Mouse (Mus musculus): ENCODE results near the gene Gm30302. TPM values are rescaled to one million over a fixed set of nuclear protein-coding genes. Genes with fewer than 3 reads are reported as not detected.

The Gm30302 gene
- polyA plus RNA-seq (2015; fragmentation: Nextera tagmentation; extraction: Ambion mirVana), result not detected in 2 replicates

- no peaks in the 10 kb centered on the region for H3K27me3 ChIP-seq (ENCODE audit: insufficient read depth, low read length)
- no peak within 1 kb of the TSS for H3K4me3 ChIP-seq (ENCODE audit: low read length)
- H3K27ac ChIP-seq (ENCODE audit: low read length), result no peak within 1 kb of the TSS
- H3K9ac ChIP-seq (replicated peaks; ENCODE audit: low read length), result no peak within 1 kb of the TSS
- H3K4me1 ChIP-seq (ENCODE audit: insufficient read depth, low read length), result no peaks in the 10 kb centered on the region
- no peak for ATAC-seq (ENCODE audit: low FRiP score, low TSS enrichment)
- 81% methylated on average over 1 of the region's 1 CpGs for WGBS
- no peak within 1 kb of the TSS for H3K4me2 ChIP-seq (replicated peaks; ENCODE audit: low read depth, low read length)
- 0 out of 2 replicates have a peak, but pooled peaks cover 2% of the 10 kb centered on the region for H3K9me3 ChIP-seq (ENCODE audit: low read length)
- H3K36me3 ChIP-seq (ENCODE audit: insufficient read depth, low read length), result no peaks in the 10 kb centered on the region
Measured at GRCm38 (mm10) chr13:49798901-49799300, at the start of gene Gm30302. Gene Gm30302 (minus strand): TSS chr13:49799001.

DNA sequence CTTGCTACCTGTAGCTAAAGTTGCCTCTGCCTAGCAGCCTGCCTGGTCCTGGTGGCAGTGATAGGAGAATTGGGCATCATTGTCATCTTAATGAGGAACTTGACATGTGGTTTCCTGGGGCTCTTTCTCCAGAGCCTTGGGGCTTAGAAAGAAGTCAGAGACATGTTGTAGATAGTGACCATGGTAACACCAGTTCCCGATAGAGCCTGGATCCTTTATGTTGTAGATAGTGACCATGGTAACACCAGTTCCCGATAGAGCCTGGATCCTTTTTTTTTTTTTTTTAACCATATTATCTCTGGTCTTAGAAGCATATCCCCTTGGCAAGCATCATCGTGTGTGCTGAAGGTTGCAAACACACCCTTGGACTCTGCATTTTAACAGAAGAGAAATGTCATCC lies 48.0 kb upstream of the Gm30302 start:
- 84% methylated on average over 3 of the region's 3 CpGs for WGBS
- Histone ChIP-seq H3K27ac (ENCODE audit: low read length) (no peak overlapping the region), H3K4me1 (ENCODE audit: insufficient read depth, low read length) (no peaks in the 10 kb centered on the region), H3K9me3 (ENCODE audit: low read length) (peaks cover 6% of the 10 kb centered on the region; the same call in 1 of the 2 replicates), H3K4me3 (ENCODE audit: low read length) (no peak overlapping the region), H3K27me3 (ENCODE audit: insufficient read depth, low read length) (no peaks in the 10 kb centered on the region), H3K9ac (replicated peaks; ENCODE audit: low read length) (no peak overlapping the region), H3K36me3 (ENCODE audit: insufficient read depth, low read length) (no peaks in the 10 kb centered on the region), H3K4me2 (replicated peaks; ENCODE audit: low read depth, low read length) (no peak overlapping the region)
- no peak for ATAC-seq (ENCODE audit: low FRiP score, low TSS enrichment)

GRCm38 (mm10) chr13:49846141-49846540 lies 47.3 kb upstream of the Gm30302 start:
- Histone ChIP-seq H3K36me3 (ENCODE audit: insufficient read depth, low read length) (no peaks in the 10 kb centered on the region), H3K27ac (ENCODE audit: low read length) (no peak overlapping the region), H3K9ac (replicated peaks; ENCODE audit: low read length) (no peak overlapping the region), H3K4me2 (replicated peaks; ENCODE audit: low read depth, low read length) (no peak overlapping the region), H3K9me3 (ENCODE audit: low read length) (peaks cover 10% of the 10 kb centered on the region; the same call in 1 of the 2 replicates), H3K27me3 (ENCODE audit: insufficient read depth, low read length) (no peaks in the 10 kb centered on the region), H3K4me1 (ENCODE audit: insufficient read depth, low read length) (no peaks in the 10 kb centered on the region), H3K4me3 (ENCODE audit: low read length) (no peak overlapping the region)
- no peak for ATAC-seq (ENCODE audit: low FRiP score, low TSS enrichment)
- 67% methylated on average over 3 of the region's 3 CpGs for WGBS

- 90% methylated on average over 3 of the region's 3 CpGs for WGBS
- Histone ChIP-seq H3K36me3 (ENCODE audit: insufficient read depth, low read length) (no peaks in the 10 kb centered on the region), H3K4me3 (ENCODE audit: low read length) (no peak overlapping the region), H3K4me1 (ENCODE audit: insufficient read depth, low read length) (no peaks in the 10 kb centered on the region), H3K27ac (ENCODE audit: low read length) (no peak overlapping the region), H3K9ac (replicated peaks; ENCODE audit: low read length) (no peak overlapping the region), H3K4me2 (replicated peaks; ENCODE audit: low read depth, low read length) (no peak overlapping the region), H3K27me3 (ENCODE audit: insufficient read depth, low read length) (no peaks in the 10 kb centered on the region), H3K9me3 (ENCODE audit: low read length) (peaks cover 13% of the 10 kb centered on the region; the same call in 1 of the 2 replicates)
- no peak for ATAC-seq (ENCODE audit: low FRiP score, low TSS enrichment)
Measured at GRCm38 (mm10) chr13:49845663-49846062, 46.9 kb upstream of the Gm30302 start.

- H3K36me3 ChIP-seq (ENCODE audit: insufficient read depth, low read length), result no peaks in the 10 kb centered on the region
- no peaks in the 10 kb centered on the region for H3K4me1 ChIP-seq (ENCODE audit: insufficient read depth, low read length)
- ATAC-seq (ENCODE audit: low FRiP score, low TSS enrichment), result no peak
- peaks cover 13% of the 10 kb centered on the region; the same call in 1 of the 2 replicates for H3K9me3 ChIP-seq (ENCODE audit: low read length)
- H3K4me2 ChIP-seq (replicated peaks; ENCODE audit: low read depth, low read length), result no peak overlapping the region
- H3K4me3 ChIP-seq (ENCODE audit: low read length), result no peak overlapping the region
- H3K27me3 ChIP-seq (ENCODE audit: insufficient read depth, low read length), result no peaks in the 10 kb centered on the region
- 84% methylated on average over 5 of the region's 5 CpGs for WGBS
- H3K27ac ChIP-seq (ENCODE audit: low read length), result no peak overlapping the region
- no peak overlapping the region for H3K9ac ChIP-seq (replicated peaks; ENCODE audit: low read length)
Measured at GRCm38 (mm10) chr13:49844071-49844470, 45.3 kb upstream of the Gm30302 start.

DNA sequence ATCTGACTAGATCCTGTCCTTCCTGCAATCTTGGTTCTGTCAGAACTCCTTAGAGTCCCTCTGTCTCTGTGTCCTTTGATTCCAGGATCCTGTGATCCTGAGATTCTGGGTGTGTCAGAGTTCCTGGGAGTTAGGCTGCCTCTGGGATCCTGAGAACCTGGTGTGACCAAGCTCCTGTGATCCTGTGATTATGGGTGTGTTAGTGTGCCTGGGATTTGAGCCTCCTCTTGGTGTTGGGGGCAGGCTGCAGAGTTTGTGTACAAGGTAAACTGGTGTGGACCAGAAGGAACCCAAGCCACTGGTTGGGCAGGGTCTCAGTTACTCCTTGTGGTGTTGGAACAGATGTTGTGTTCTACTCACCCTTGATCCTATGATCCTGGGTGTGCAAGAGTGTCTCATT lies 42.4 kb upstream of the Gm30302 start:
- no peak overlapping the region for H3K4me2 ChIP-seq (replicated peaks; ENCODE audit: low read depth, low read length)
- no peaks in the 10 kb centered on the region for H3K4me1 ChIP-seq (ENCODE audit: insufficient read depth, low read length)
- no peak overlapping the region for H3K9ac ChIP-seq (replicated peaks; ENCODE audit: low read length)
- no peak overlapping the region for H3K27ac ChIP-seq (ENCODE audit: low read length)
- H3K36me3 ChIP-seq (ENCODE audit: insufficient read depth, low read length), result no peaks in the 10 kb centered on the region
- no peak for ATAC-seq (ENCODE audit: low FRiP score, low TSS enrichment)
- H3K9me3 ChIP-seq (ENCODE audit: low read length), result peaks cover 13% of the 10 kb centered on the region; the same call in 1 of the 2 replicates
- H3K4me3 ChIP-seq (ENCODE audit: low read length), result no peak overlapping the region
- no peaks in the 10 kb centered on the region for H3K27me3 ChIP-seq (ENCODE audit: insufficient read depth, low read length)

DNA sequence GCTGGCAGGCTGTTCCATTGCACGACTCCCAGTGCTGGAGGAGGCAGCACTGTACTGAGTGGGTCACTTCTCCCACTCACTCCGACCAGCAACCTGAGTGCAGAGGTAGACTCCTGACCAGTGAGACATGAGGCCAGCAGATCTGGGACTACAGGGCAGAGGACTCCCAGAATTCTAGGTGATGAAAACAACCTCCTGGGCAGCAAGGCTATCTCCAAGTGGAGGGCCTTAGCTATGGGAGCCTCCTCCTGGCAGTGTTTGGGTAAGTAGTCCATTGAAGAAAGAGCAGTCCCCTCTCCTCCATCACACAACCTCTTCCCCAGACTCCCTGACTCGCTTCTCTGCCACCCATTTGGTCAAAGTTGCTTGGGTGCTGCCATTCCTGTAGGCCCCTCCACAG lies 31.6 kb upstream of the Gm30302 start:
- H3K4me2 ChIP-seq (replicated peaks; ENCODE audit: low read depth, low read length), result no peak overlapping the region
- H3K4me1 ChIP-seq (ENCODE audit: insufficient read depth, low read length), result no peaks in the 10 kb centered on the region
- no peaks in the 10 kb centered on the region for H3K9me3 ChIP-seq (ENCODE audit: low read length)
- H3K27ac ChIP-seq (ENCODE audit: low read length), result no peak overlapping the region
- no peak overlapping the region for H3K9ac ChIP-seq (replicated peaks; ENCODE audit: low read length)
- no peaks in the 10 kb centered on the region for H3K27me3 ChIP-seq (ENCODE audit: insufficient read depth, low read length)
- no peak for ATAC-seq (ENCODE audit: low FRiP score, low TSS enrichment)
- 82% methylated on average over 3 of the region's 3 CpGs for WGBS
- H3K36me3 ChIP-seq (ENCODE audit: insufficient read depth, low read length), result no peaks in the 10 kb centered on the region
- no peak overlapping the region for H3K4me3 ChIP-seq (ENCODE audit: low read length)

DNA sequence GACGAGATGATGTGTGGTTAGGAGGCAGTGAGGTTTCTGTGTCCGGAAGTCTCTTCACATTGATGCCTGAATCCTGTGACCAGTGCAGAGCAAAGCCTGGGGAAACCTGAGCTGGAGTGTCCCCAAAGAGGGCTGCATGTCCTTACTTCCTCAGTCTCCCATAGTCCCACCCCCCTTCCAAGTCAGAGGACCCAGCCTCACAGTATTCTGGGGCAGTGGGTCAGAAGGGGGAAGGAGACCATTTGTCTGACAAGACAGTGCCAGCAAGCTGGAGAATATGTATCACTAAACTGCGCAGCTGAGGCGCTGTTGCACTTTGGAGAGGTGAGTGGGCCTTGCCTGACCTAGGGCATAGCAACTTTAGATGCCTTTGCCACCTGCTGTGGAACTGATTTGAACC lies 26.5 kb upstream of the Gm30302 start:
- Histone ChIP-seq H3K4me2 (replicated peaks; ENCODE audit: low read depth, low read length) (no peak overlapping the region), H3K9ac (replicated peaks; ENCODE audit: low read length) (no peak overlapping the region), H3K4me1 (ENCODE audit: insufficient read depth, low read length) (no peaks in the 10 kb centered on the region), H3K27me3 (ENCODE audit: insufficient read depth, low read length) (no peaks in the 10 kb centered on the region), H3K27ac (ENCODE audit: low read length) (no peak overlapping the region), H3K9me3 (ENCODE audit: low read length) (no peaks in the 10 kb centered on the region), H3K4me3 (ENCODE audit: low read length) (no peak overlapping the region), H3K36me3 (ENCODE audit: insufficient read depth, low read length) (no peaks in the 10 kb centered on the region)
- WGBS, result 75% methylated on average over 4 of the region's 4 CpGs
- ATAC-seq (ENCODE audit: low FRiP score, low TSS enrichment), result no peak

DNA sequence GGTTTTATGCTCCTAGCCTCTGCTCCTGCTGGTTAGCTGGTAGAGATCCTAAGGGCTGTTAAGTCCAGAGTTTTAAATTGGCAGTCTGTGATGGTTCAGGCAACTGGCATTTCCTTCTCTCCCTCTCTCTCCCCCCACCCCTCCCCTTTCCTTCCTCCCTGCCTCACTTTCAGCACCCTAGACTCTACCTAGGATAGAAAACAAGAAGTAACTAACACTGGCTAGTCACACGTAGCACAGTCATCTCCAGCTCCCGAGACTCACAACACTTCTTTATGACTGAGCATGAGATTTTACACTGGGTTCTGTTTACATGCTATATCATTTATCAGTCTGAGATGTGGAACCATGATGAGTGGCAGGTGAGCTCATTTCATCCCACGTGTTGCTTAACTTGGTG lies 16.2 kb upstream of the Gm30302 start:
- Histone ChIP-seq H3K27me3 (ENCODE audit: insufficient read depth, low read length) (no peaks in the 10 kb centered on the region), H3K27ac (ENCODE audit: low read length) (no peak overlapping the region), H3K4me2 (replicated peaks; ENCODE audit: low read depth, low read length) (no peak overlapping the region), H3K4me3 (ENCODE audit: low read length) (no peak overlapping the region), H3K4me1 (ENCODE audit: insufficient read depth, low read length) (no peaks in the 10 kb centered on the region), H3K36me3 (ENCODE audit: insufficient read depth, low read length) (no peaks in the 10 kb centered on the region), H3K9me3 (ENCODE audit: low read length) (no peaks in the 10 kb centered on the region), H3K9ac (replicated peaks; ENCODE audit: low read length) (no peak overlapping the region)
- no peak for ATAC-seq (ENCODE audit: low FRiP score, low TSS enrichment)
- 86% methylated on average over 3 of the region's 3 CpGs for WGBS

DNA sequence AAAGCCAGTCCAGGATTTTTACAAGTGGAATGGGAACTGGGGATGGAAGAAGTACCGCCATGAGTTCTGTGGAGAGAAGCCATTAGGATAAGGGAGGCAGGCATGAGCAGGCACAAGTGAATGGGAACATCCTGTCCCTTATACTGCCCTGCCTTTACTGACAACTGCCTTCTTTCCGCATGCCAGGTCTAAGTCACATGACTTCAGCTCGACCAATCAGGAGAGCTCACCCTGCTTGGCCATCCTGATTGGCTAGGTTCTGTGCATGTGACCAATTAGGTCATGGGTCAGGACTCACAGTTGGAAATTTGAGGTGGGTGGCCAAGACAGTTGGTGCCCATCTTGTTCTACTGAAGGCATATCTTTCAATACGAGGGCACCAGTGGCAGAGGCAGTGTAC lies 15.6 kb upstream of the Gm30302 start:
- H3K27ac ChIP-seq (ENCODE audit: low read length), result no peak overlapping the region
- H3K27me3 ChIP-seq (ENCODE audit: insufficient read depth, low read length), result no peaks in the 10 kb centered on the region
- H3K9ac ChIP-seq (replicated peaks; ENCODE audit: low read length), result no peak overlapping the region
- 96% methylated on average over 4 of the region's 4 CpGs for WGBS
- no peaks in the 10 kb centered on the region for H3K9me3 ChIP-seq (ENCODE audit: low read length)
- ATAC-seq (ENCODE audit: low FRiP score, low TSS enrichment), result no peak
- H3K4me1 ChIP-seq (ENCODE audit: insufficient read depth, low read length), result no peaks in the 10 kb centered on the region
- H3K36me3 ChIP-seq (ENCODE audit: insufficient read depth, low read length), result no peaks in the 10 kb centered on the region
- H3K4me2 ChIP-seq (replicated peaks; ENCODE audit: low read depth, low read length), result no peak overlapping the region
- H3K4me3 ChIP-seq (ENCODE audit: low read length), result no peak overlapping the region
